Mouse (Mus musculus) megakaryocyte, adult 5-6 weeks (primary cell): ENCODE measurements around the gene Rundc1. TPM values are rescaled to one million over a fixed set of nuclear protein-coding genes. Genes with fewer than 3 reads are reported as not detected.
"Not testable (repeated sequence)": the region's sequence is repeated elsewhere in the genome, so short reads cannot be mapped to it uniquely, and the experiment has no call there.

ENCODE experiments used
- ATAC-seq: 2 replicates; pipeline ENCODE4 v1.8.0; 2016; ENCODE audit warnings: mild to moderate bottlenecking, inconsistent platforms; ENCODE audit not compliant: poor library complexity, severe bottlenecking
- total RNA-seq, 2 experiments: library from RNA; stranded (forward) in 1 of 2; stranded (reverse) in 1 of 2; fragments of 153-499, 151-499 nt in 1 of 2; fragments of 221-1000, 200-1000 nt in 1 of 2; gene quantifications; 2 replicates each; pipeline versions ENCODE4 v1.2.3 to v1.2.4; 2015 to 2017

The Rundc1 gene
- total RNA-seq, 2 experiments from 2014 or later: 2.4 to 3.1 TPM

- ATAC-seq: peak; percentile 21
Measured at GRCm38 (mm10) chr11:101465101-101465868, 40.4 kb downstream of the Rundc1 start.

GRCm38 (mm10) chr11:101465869-101466551, 41.1 kb downstream of the Rundc1 start, which contains the start of gene Vat1:
Vat1 (minus strand) TSS chr11:101466230.
- peak; percentile 56 for ATAC-seq

- not testable (repeated sequence) for ATAC-seq
Measured at GRCm38 (mm10) chr11:101466552-101466950, 41.7 kb downstream of the Rundc1 start.

GRCm38 (mm10) chr11:101467477-101468262, 42.8 kb downstream of the Rundc1 start:
- peak; percentile 27 for ATAC-seq

GRCm38 (mm10) chr11:101468263-101468688, 43.4 kb downstream of the Rundc1 start:
- ATAC-seq: no peak

- ATAC-seq: no peak
Measured at GRCm38 (mm10) chr11:101468731-101469130, 43.8 kb downstream of the Rundc1 start.

GRCm38 (mm10) chr11:101469155-101469554, 44.3 kb downstream of the Rundc1 start:
- no peak for ATAC-seq

GRCm38 (mm10) chr11:101470206-101470605, 45.3 kb downstream of the Rundc1 start:
- ATAC-seq: no peak

- no peak for ATAC-seq
Measured at GRCm38 (mm10) chr11:101471926-101472325, 47.0 kb downstream of the Rundc1 start.

GRCm38 (mm10) chr11:101472336-101472735, 47.5 kb downstream of the Rundc1 start:
- ATAC-seq: no peak

GRCm38 (mm10) chr11:101473686-101474085, 48.8 kb downstream of the Rundc1 start:
- not testable (repeated sequence) for ATAC-seq

GRCm38 (mm10) chr11:101474298-101474697, 49.4 kb downstream of the Rundc1 start:
- no peak for ATAC-seq

- ATAC-seq: not testable (repeated sequence)
Measured at GRCm38 (mm10) chr11:101476361-101476760, 51.5 kb downstream of the Rundc1 start.

GRCm38 (mm10) chr11:101477194-101477551, 52.3 kb downstream of the Rundc1 start:
- no peak for ATAC-seq

GRCm38 (mm10) chr11:101477552-101478211, 52.8 kb downstream of the Rundc1 start:
- ATAC-seq: no peak

GRCm38 (mm10) chr11:101479171-101479635, 54.3 kb downstream of the Rundc1 start:
- no peak for ATAC-seq

- no peak for ATAC-seq
Measured at GRCm38 (mm10) chr11:101480912-101481311, 56.0 kb downstream of the Rundc1 start.

- ATAC-seq: no peak
Measured at GRCm38 (mm10) chr11:101483804-101484203, 58.9 kb downstream of the Rundc1 start.

GRCm38 (mm10) chr11:101484245-101484644, 59.4 kb downstream of the Rundc1 start:
- ATAC-seq: no peak

GRCm38 (mm10) chr11:101484814-101485213, 59.9 kb downstream of the Rundc1 start:
- no peak for ATAC-seq
